Mouse (Mus musculus) limb, embryonic 13.5 days (tissue): Measurements from ENCODE around the gene Tert. TPM values are rescaled to one million over a fixed set of nuclear protein-coding genes. Genes with fewer than 3 reads are reported as not detected.
A peak's percentile ranks its signal among the peaks of the same experiment; 100 is the strongest.

Source experiments
- ATAC-seq: fragments of 200-750 bp; cut with Nextera tagmentation; 2 replicates; pipeline ENCODE4 v1.8.0; 2017; ENCODE audit warnings: low read depth, moderate number of reproducible peaks, moderate TSS enrichment; ENCODE audit not compliant: low FRiP score
- H3K27ac ChIP-seq: fragments of 300-500 bp; sonication (generic); 2 replicates; pipeline ENCODE4 v1.5.1; 2015; ENCODE audit warnings: inconsistent platforms, mild to moderate bottlenecking, moderate library complexity
- H3K27me3 ChIP-seq: fragments of 300-500 bp; sonication (generic); 2 replicates; pipeline ENCODE4 v1.6.1; 2015; ENCODE audit warnings: mild to moderate bottlenecking, inconsistent platforms
- H3K36me3 ChIP-seq: fragments of 300-500 bp; sonication (generic); 2 replicates; pipeline ENCODE4 v1.6.1; 2015; ENCODE audit warnings: inconsistent platforms, mild to moderate bottlenecking, moderate library complexity
- H3K4me1 ChIP-seq: fragments of 300-500 bp; sonication (generic); 2 replicates; pipeline ENCODE4 v1.6.1; 2015; ENCODE audit warnings: inconsistent platforms
- H3K4me2 ChIP-seq: fragments of 300-500 bp; sonication (generic); replicated peaks from 2 replicates; pipeline ENCODE4 v1.6.1; 2015; ENCODE audit warnings: inconsistent platforms, mild to moderate bottlenecking, moderate library complexity
- H3K4me3 ChIP-seq: fragments of 300-500 bp; sonication (generic); 2 replicates; pipeline ENCODE4 v1.5.1; 2015; ENCODE audit warnings: moderate library complexity, mild to moderate bottlenecking, inconsistent platforms
- H3K9ac ChIP-seq: fragments of 300-500 bp; sonication (generic); 2 replicates; pipeline ENCODE4 v1.6.1; 2015; ENCODE audit warnings: mild to moderate bottlenecking, inconsistent platforms
- H3K9me3 ChIP-seq: fragments of 300-500 bp; sonication (generic); 2 replicates; pipeline ENCODE4 v1.6.1; 2016; ENCODE audit warnings: inconsistent platforms
- WGBS: fragments of 180-500 bp; shearing (Covaris S2); methylation state at CpG from one replicate; pipeline ENCODE4 v1.1.7; 2015; 5-methylcytosine and 5-hydroxymethylcytosine counted together
- polyA plus RNA-seq: library from polyadenylated mRNA; unstranded; fragments of >200 nt; fragmentation: Nextera tagmentation; extraction: Ambion mirVana; gene quantifications from 2 replicates; pipeline ENCODE4 v1.2.1, GENCODE M21; 2015

Tert gene
- polyA plus RNA-seq, 1 experiment from 2014 or later, result 10.6 TPM

- H3K9me3 ChIP-seq, result no peaks in the 10 kb centered on the region
- no peak for ATAC-seq
- H3K27ac ChIP-seq, result no peak overlapping the region
- H3K4me2 ChIP-seq, result no peak overlapping the region
- H3K9ac ChIP-seq, result no peak overlapping the region
- H3K27me3 ChIP-seq, result no peaks in the 10 kb centered on the region
- H3K36me3 ChIP-seq, result no peaks in the 10 kb centered on the region
- no peak overlapping the region for H3K4me3 ChIP-seq
- 35% methylated on average over 1 of the region's 1 CpGs for WGBS
- H3K4me1 ChIP-seq, result no peaks in the 10 kb centered on the region
These were observed 53.7 kb downstream of the Tert start for GRCm38 (mm10) chr13:73680394-73680793.

DNA sequence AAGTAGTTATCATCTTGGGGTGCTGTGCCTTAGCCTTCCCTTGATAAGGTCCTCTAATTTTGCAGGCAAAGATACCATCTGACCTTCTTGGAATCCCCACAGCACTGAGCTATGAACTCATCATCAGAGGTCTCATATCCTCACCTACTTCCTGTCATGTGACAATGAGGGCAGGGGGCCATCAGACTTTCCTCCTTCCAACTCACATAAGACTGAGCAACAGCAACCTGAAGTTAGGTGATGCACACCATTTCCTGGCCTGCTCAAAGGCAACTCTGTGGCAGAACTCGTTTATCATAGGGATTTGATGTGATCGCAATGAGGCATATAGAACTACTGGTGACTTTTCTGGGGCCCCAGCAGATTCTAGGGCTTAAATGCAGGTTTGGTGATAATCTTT is 55.5 kb downstream of the Tert start:
- no peak overlapping the region for H3K9ac ChIP-seq
- no peak overlapping the region for H3K27ac ChIP-seq
- 85% methylated on average over 2 of the region's 2 CpGs for WGBS
- no peak for ATAC-seq
- H3K4me1 ChIP-seq, result no peaks in the 10 kb centered on the region
- H3K4me2 ChIP-seq, result no peak overlapping the region
- H3K36me3 ChIP-seq, result no peaks in the 10 kb centered on the region
- H3K4me3 ChIP-seq, result no peak overlapping the region
- no peaks in the 10 kb centered on the region for H3K9me3 ChIP-seq
- no peaks in the 10 kb centered on the region for H3K27me3 ChIP-seq

DNA sequence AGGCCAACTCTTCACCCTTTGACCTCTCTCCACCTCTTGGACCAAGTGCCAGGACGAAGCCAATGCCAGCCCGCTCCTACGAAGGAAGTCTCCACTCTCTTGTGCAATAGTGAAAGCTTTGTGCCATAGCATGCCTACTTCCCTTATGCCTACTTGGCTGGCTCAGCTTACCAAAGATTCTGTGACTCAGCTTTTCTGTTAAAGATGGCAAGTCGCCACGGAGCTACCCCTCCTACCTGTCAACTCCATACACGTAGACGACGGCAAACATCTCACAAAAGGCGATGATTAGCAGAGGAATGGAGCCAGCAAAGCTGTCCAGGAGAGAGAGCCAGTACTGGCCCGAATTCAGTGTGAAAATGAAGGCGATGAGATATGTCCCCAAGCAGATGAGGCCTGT is 57.0 kb downstream of the Tert start:
- no peak for ATAC-seq
- Histone ChIP-seq H3K9ac (no peak overlapping the region), H3K27me3 (no peaks in the 10 kb centered on the region), H3K4me2 (no peak overlapping the region), H3K27ac (no peak overlapping the region), H3K9me3 (no peaks in the 10 kb centered on the region), H3K4me3 (no peak overlapping the region), H3K36me3 (no peaks in the 10 kb centered on the region), H3K4me1 (no peaks in the 10 kb centered on the region)
- 86% methylated on average over 11 of the region's 11 CpGs for WGBS

DNA sequence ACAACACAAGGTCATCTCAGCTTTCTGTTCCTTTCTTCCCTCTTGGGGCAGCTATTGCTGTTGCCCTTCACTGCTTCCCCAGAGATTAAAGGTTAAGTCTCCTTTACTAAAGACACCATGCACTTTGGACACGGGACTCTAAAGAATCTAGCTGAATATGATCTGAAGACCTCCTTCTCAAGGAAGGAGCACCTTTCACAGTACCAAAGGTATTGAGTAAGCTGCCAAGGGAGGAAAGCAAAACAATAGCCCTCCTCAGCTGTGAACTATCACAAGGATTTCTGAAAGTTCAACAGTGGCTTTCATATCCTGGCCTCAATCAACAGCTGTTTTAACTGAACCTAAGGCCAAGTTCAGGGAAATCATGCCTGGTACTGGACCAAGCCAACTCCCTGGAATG is 57.7 kb downstream of the Tert start:
- H3K4me2 ChIP-seq, result no peak overlapping the region
- ATAC-seq, result no peak

GRCm38 (mm10) chr13:73685502-73685901 is 58.8 kb downstream of the Tert start:
- Histone ChIP-seq H3K27ac (no peak overlapping the region), H3K4me2 (no peak overlapping the region), H3K4me1 (no peaks in the 10 kb centered on the region), H3K9ac (no peak overlapping the region), H3K9me3 (no peaks in the 10 kb centered on the region), H3K4me3 (no peak overlapping the region), H3K27me3 (no peaks in the 10 kb centered on the region), H3K36me3 (no peaks in the 10 kb centered on the region)
- 82% methylated on average over 6 of the region's 6 CpGs for WGBS
- no peak for ATAC-seq

More for the DNA sequence above, 57.7 kb downstream of the Tert start:
- Histone ChIP-seq H3K9ac (no peak overlapping the region), H3K27ac (no peak overlapping the region), H3K9me3 (no peaks in the 10 kb centered on the region), H3K36me3 (no peaks in the 10 kb centered on the region), H3K4me1 (no peaks in the 10 kb centered on the region), H3K4me3 (no peak overlapping the region), H3K27me3 (no peaks in the 10 kb centered on the region)
- WGBS, result 71% methylated on average over 1 of the region's 1 CpGs

DNA sequence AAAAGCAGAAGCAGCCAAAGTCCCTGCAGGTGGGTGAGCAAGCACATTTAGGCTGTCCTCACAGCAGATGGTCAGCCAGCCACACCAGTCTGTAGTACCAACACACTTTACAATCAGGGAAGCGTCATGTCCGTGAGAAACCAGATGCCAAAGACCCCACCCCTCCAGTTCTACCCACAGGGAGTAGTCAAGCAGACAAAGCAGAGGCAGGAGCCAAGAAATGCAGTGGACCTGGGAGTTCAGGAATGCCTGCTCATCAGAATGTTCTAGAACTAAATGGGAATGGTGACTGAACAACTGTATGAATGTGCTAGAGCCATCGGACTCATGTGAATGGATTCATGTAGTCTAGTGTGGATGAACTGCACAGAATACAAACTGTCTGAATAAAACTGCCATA is 60.9 kb downstream of the Tert start:
- no peaks in the 10 kb centered on the region for H3K9me3 ChIP-seq
- 51% methylated on average over 3 of the region's 3 CpGs for WGBS
- no peaks in the 10 kb centered on the region for H3K27me3 ChIP-seq
- H3K4me2 ChIP-seq, result no peak overlapping the region
- H3K4me1 ChIP-seq, result no peaks in the 10 kb centered on the region
- H3K36me3 ChIP-seq, result no peaks in the 10 kb centered on the region
- H3K4me3 ChIP-seq, result no peak overlapping the region
- no peak overlapping the region for H3K27ac ChIP-seq
- no peak overlapping the region for H3K9ac ChIP-seq
- no peak for ATAC-seq

DNA sequence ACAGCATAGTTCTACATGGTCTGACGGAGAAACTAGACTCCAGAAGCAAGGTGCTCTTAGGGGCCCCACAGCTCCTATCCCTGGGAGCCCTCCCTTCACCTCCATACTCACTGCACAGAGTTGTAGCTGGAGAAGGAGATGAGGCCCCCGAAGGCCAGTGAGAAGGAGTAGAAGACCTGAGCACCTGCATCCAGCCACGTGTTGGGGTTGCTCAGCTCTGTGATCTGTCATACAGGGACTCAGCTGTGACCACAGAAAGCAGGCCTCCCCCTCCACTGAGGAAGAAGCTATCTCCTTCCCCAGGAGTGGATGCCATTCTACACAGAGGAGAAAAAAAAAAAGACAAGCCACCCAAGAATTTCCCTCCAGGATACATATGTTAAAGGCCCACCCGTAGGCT is 62.2 kb downstream of the Tert start:
- ATAC-seq, result no peak
- H3K9ac ChIP-seq, result no peak overlapping the region

GRCm38 (mm10) chr13:73692249-73692868 is 65.6 kb downstream of the Tert start:
- peak; percentile 69; the same call in 1 of the 2 replicates for ATAC-seq
- H3K27ac ChIP-seq, result no peak overlapping the region
- H3K4me1 ChIP-seq, result no peaks in the 10 kb centered on the region
- H3K4me3 ChIP-seq, result no peak overlapping the region
- H3K9ac ChIP-seq, result no peak overlapping the region
- H3K27me3 ChIP-seq, result no peaks in the 10 kb centered on the region
- H3K36me3 ChIP-seq, result no peaks in the 10 kb centered on the region
- no peak overlapping the region for H3K4me2 ChIP-seq
- no peaks in the 10 kb centered on the region for H3K9me3 ChIP-seq
- WGBS, result 37% methylated on average over 10 of the region's 10 CpGs

More for the DNA sequence above, 62.2 kb downstream of the Tert start:
- H3K36me3 ChIP-seq, result no peaks in the 10 kb centered on the region
- H3K4me3 ChIP-seq, result no peak overlapping the region
- 82% methylated on average over 4 of the region's 4 CpGs for WGBS
- no peaks in the 10 kb centered on the region for H3K9me3 ChIP-seq
- no peak overlapping the region for H3K4me2 ChIP-seq
- H3K4me1 ChIP-seq, result no peaks in the 10 kb centered on the region
- H3K27me3 ChIP-seq, result no peaks in the 10 kb centered on the region
- no peak overlapping the region for H3K27ac ChIP-seq

GRCm38 (mm10) chr13:73693333-73693732 is 66.6 kb downstream of the Tert start:
- Histone ChIP-seq H3K36me3 (no peaks in the 10 kb centered on the region), H3K9me3 (no peaks in the 10 kb centered on the region), H3K4me3 (no peak overlapping the region), H3K4me1 (no peaks in the 10 kb centered on the region), H3K27me3 (no peaks in the 10 kb centered on the region), H3K4me2 (no peak overlapping the region), H3K27ac (no peak overlapping the region), H3K9ac (no peak overlapping the region)
- ATAC-seq, result no peak
- WGBS, result 76% methylated on average over 2 of the region's 2 CpGs

DNA sequence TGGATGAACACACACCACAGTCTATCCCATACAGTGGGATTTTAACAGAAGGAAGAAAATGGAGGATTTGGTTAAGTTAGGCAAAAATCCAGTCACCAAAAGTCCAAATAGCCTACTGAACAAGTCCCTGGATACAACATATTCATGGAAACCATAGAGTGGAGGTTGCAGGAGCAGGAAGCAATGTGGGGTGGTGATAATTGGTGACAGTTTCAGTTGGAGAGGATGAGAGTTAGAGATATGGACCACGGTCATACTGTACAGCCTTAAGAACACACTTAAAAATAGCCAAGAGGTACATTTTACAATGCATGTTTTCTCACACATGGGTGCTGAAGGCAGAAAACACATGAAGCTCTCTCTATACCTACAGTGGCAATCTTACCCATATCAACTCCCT is 68.3 kb downstream of the Tert start:
- Histone ChIP-seq H3K4me3 (no peak overlapping the region), H3K9ac (no peak overlapping the region), H3K9me3 (no peaks in the 10 kb centered on the region), H3K4me1 (no peaks in the 10 kb centered on the region), H3K4me2 (no peak overlapping the region), H3K27ac (no peak overlapping the region), H3K36me3 (no peaks in the 10 kb centered on the region), H3K27me3 (0 out of 2 replicates have a peak, but pooled peaks cover 3% of the 10 kb centered on the region)
- no peak for ATAC-seq
- 86% methylated on average over 1 of the region's 1 CpGs for WGBS

GRCm38 (mm10) chr13:73696529-73696928 is 69.8 kb downstream of the Tert start:
- H3K4me1 ChIP-seq, result no peaks in the 10 kb centered on the region
- no peak overlapping the region for H3K27ac ChIP-seq
- H3K36me3 ChIP-seq, result no peaks in the 10 kb centered on the region
- H3K4me2 ChIP-seq, result no peak overlapping the region
- H3K27me3 ChIP-seq, result 0 out of 2 replicates have a peak, but pooled peaks cover 3% of the 10 kb centered on the region
- H3K9ac ChIP-seq, result no peak overlapping the region
- no peaks in the 10 kb centered on the region for H3K9me3 ChIP-seq
- WGBS, result 84% methylated on average over 3 of the region's 3 CpGs
- no peak for ATAC-seq
- H3K4me3 ChIP-seq, result no peak overlapping the region
